Mouse (Mus musculus) kidney, postnatal 14 days (tissue): ENCODE data around the gene Rybp.
A peak's percentile ranks its signal among the peaks of the same experiment; 100 is the strongest.

Experiments used
- DNase-seq: peaks from one replicate; pipeline ENCODE4 v3.0.0; 2022; ENCODE audit warnings: mixed read lengths

The Rybp gene

GRCm38 (mm10) chr6:100187821-100188220 lies 99.5 kb downstream of the Rybp start:
- DNase-seq = no peak

GRCm38 (mm10) chr6:100186789-100187188 lies 100.5 kb downstream of the Rybp start:
- no peak for DNase-seq

DNA sequence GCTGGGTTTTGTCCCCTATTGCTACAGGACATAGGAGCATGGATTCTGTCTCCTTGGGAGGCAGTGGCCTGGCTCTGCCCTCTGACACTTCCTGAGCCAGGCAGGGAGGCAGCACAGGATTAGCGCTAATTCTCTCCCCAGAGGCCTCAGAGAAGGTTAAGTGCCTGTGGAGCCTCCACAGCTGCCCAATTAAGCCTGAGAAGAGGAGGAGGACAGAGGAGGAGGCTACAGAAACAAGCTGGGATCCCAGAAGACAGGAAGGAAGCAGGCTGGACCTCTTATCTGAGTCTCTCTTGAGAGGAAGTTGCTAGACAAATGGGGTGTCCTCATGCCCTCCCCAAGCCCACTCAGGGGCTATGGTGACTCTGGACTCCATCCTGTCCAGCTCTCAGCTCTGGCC lies 101.8 kb downstream of the Rybp start:
- peak; percentile 37 for DNase-seq

DNA sequence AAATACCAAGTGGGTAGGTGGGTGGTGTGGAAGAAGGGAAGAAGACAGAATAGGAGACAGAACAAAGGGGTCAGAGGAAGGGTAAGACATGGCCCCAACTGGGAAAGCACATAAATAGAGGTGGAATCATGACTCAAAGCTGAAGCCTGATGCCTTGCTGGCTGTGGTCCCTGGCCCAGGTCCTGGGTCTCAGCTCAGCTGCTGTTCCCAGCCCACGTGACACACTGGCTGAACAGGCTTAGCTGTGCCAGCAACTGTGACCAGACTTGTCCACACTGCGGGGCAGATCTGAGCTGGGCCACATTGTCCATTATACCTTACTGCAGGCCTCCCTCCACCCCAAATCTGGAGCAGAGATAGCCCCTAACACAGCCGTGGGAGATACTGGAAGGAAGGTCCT lies 103.9 kb downstream of the Rybp start:
- no peak for DNase-seq

DNA sequence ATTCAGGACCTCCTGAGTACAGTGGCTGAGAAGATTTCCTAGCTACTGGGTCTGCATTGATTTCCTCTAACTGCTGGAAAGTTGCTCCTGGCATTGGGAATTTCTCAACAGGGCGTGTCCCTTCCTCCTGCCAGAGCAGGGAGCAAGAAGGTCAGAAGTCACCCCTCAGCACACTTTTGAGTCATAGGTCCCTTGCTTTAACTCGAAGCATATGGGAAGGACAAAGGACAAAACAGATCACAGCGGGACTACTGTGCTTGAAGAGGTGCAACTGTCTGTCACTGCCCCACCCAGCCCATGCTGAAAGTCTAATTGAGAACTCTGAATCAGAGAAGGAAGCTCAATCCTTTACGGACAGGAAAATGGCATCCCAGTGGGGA lies 106.4 kb downstream of the Rybp start:
- DNase-seq = no peak

DNA sequence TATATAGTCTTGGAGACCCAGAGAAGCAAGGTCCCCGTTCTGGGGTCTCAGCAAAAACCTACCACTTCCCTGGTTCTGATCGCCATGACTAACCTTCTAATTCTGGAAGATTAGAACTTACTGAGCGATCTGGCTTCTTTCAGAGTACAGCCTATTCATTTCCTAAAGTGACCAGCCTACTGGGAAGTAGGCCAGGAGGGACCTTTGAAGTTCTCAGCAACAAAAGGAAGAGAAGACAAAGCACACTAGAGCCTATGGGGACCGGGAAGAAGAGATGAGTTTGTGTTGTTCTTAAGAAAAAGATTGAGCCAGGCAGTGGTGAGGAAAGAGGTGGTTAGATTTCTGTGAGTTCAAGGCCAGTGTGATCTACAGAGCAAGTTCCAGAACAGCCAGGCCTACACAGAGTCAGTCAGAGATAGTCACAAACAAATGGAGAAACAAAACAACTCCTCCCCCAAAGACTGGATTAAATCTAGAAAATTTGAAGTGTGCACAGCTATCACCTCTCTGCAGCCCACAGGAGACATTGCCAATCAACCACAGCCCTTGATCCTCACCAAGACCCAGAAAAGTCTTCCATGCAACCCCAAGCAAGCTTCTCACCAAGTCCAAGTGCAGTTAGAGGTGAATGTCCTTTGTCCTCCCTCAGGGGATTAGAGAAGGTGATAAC lies 106.9 kb downstream of the Rybp start:
- no peak for DNase-seq

DNA sequence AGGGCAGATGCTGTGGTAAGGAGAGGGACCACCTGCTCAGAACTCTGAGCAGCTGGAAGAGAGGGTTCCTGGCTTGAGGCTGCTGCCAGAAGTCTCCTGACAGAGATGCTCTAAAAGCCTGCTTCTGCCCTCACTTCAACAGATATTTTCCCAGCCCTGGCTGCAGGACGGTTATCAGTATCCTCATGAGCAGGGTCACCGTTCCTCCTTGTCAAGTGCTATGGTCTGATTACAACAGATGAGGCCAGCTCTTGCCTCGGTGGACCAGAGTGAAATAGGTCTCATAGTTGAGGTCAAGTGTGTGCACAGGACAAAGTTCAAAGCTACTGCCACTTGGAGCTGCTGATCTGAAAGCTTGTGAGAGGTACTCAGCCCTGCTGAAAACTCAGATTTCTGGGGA lies 108.5 kb downstream of the Rybp start:
- DNase-seq = no peak
